Mouse (Mus musculus) left cerebral cortex, adult 18-20 months (tissue): Measurements from ENCODE around the gene Nuak2. TPM values are rescaled to one million over a fixed set of nuclear protein-coding genes. Genes with fewer than 3 reads are reported as not detected.

ENCODE experiments used
- DNase-seq, 2 experiments: peaks; one replicate each; pipeline ENCODE4 v3.0.0; 2021 to 2022; ENCODE audit warnings: low spot score in 2 of 2, mixed read lengths in 1 of 2
- total RNA-seq, 2 experiments: library from RNA; stranded (reverse); gene quantifications; 2 replicates each; pipeline ENCODE4 v1.2.3; 2021

The Nuak2 gene
- total RNA-seq, 2 experiments from 2014 or later: 1.3 TPM

- DNase-seq: peak; percentile 46 to 63
These were observed 17.5 kb upstream of the Nuak2 start, which contains the start of gene Klhdc8a for GRCm38 (mm10) chr1:132298425-132298800. Klhdc8a (plus strand) TSS chr1:132298626.

GRCm38 (mm10) chr1:132298801-132299464 is 17.0 kb upstream of the Nuak2 start:
- DNase-seq: peak in 1 of 2 experiments; percentile 51

- DNase-seq: no peak
These were observed 16.2 kb upstream of the Nuak2 start for GRCm38 (mm10) chr1:132299744-132300143.

- no peak for DNase-seq
These were observed 14.7 kb upstream of the Nuak2 start for GRCm38 (mm10) chr1:132301242-132301641.

GRCm38 (mm10) chr1:132302341-132302866 is 13.5 kb upstream of the Nuak2 start:
- no peak for DNase-seq

GRCm38 (mm10) chr1:132304618-132305214 is 11.2 kb upstream of the Nuak2 start:
- DNase-seq: no peak

- peak; percentile 47 to 66 for DNase-seq
These were observed 9.8 kb upstream of the Nuak2 start for GRCm38 (mm10) chr1:132306160-132306559.

- DNase-seq: no peak
These were observed 9.1 kb upstream of the Nuak2 start for GRCm38 (mm10) chr1:132306808-132307207.

- DNase-seq: peak in 1 of 2 experiments; percentile 34
These were observed 8.0 kb upstream of the Nuak2 start for GRCm38 (mm10) chr1:132307962-132308361.

- DNase-seq: no peak
These were observed 7.3 kb upstream of the Nuak2 start for GRCm38 (mm10) chr1:132308674-132309073.

GRCm38 (mm10) chr1:132310754-132311153 is 5.2 kb upstream of the Nuak2 start:
- DNase-seq: no peak

- no peak for DNase-seq
These were observed 4.6 kb upstream of the Nuak2 start for GRCm38 (mm10) chr1:132311174-132311859.

- DNase-seq: no peak
These were observed 3.9 kb upstream of the Nuak2 start for GRCm38 (mm10) chr1:132312043-132312442.

GRCm38 (mm10) chr1:132312703-132313102 is 3.2 kb upstream of the Nuak2 start:
- peak; percentile 45 to 59 for DNase-seq

- no peak for DNase-seq
These were observed 684 bp downstream of the Nuak2 start for GRCm38 (mm10) chr1:132316625-132316994.

GRCm38 (mm10) chr1:132317413-132317812 is 1.5 kb downstream of the Nuak2 start:
- no peak for DNase-seq

GRCm38 (mm10) chr1:132317894-132318863 is 2.3 kb downstream of the Nuak2 start:
- no peak for DNase-seq

- DNase-seq: no peak
These were observed 3.3 kb downstream of the Nuak2 start for GRCm38 (mm10) chr1:132319242-132319641.

GRCm38 (mm10) chr1:132321821-132322580 is 6.1 kb downstream of the Nuak2 start:
- no peak for DNase-seq
